In genomic region chr12:78814437-78814836, GRCm38 (mm10) we compare ENCODE assay signal across 10 mouse cellular contexts. TPM values are rescaled to one million over a fixed set of nuclear protein-coding genes. Genes with fewer than 3 reads are reported as not detected.
DNase-seq lines count a peak whose midpoint lies in the region; ATAC-seq and TF ChIP-seq lines count a peak whose summit lies in the region.
"Had no signal": no experiment of that assay in that cellular context is flagged by ENCODE, and none has a peak within 500 bp of the region (broad histone marks: within the 10 kb centered on the region; RNA-seq: fewer than 3 reads in every experiment).

No protein-coding gene starts in this region.

- no peak for TF ChIP-seq EP300 in heart, postnatal 0 days (IDR thresholded peaks at IDR 0.05; ENCODE audit: low read depth)
- TF ChIP-seq EP300 in lung, postnatal 0 days (IDR thresholded peaks at IDR 0.05): no peak

- no peak overlapping the region for H3K4me3 ChIP-seq in heart, postnatal 0 days (ENCODE audit: low read depth, low read length)
- H3K4me3 ChIP-seq in heart, embryonic 10.5 days: no peak overlapping the region
- no peak overlapping the region for H3K4me3 ChIP-seq in lung, postnatal 0 days (ENCODE audit: low read depth, low read length)
- H3K4me3 ChIP-seq in hindbrain, embryonic 10.5 days: no peak overlapping the region

- no peaks in the 10 kb centered on the region for H3K9me3 ChIP-seq in heart, postnatal 0 days (replicated peaks; ENCODE audit: control insufficient read depth, low read length)
- H3K9me3 ChIP-seq in heart, embryonic 10.5 days: no peaks in the 10 kb centered on the region
- H3K9me3 ChIP-seq in lung, postnatal 0 days (ENCODE audit: low read length): no peaks in the 10 kb centered on the region
- no peaks in the 10 kb centered on the region for H3K9me3 ChIP-seq in hindbrain, embryonic 10.5 days

- no peak overlapping the region for H3K9ac ChIP-seq in heart, postnatal 0 days (replicated peaks; ENCODE audit: low read depth, low read length)
- no peak overlapping the region for H3K9ac ChIP-seq in lung, postnatal 0 days (replicated peaks; ENCODE audit: low read depth)

- no peak overlapping the region for H3K4me2 ChIP-seq in heart, postnatal 0 days (ENCODE audit: low read depth, low read length)
- no peak overlapping the region for H3K4me2 ChIP-seq in lung, postnatal 0 days (replicated peaks; ENCODE audit: low read depth, low read length)
- H3K4me2 ChIP-seq: heart, embryonic 11.5 days had no signal

- TF ChIP-seq CTCF in heart, postnatal 0 days (IDR thresholded peaks at IDR 0.05; ENCODE audit: low read depth): peak; percentile 45; the same call in 1 of the 2 replicates
- TF ChIP-seq CTCF in lung, postnatal 0 days (IDR thresholded peaks at IDR 0.05): peak; percentile 53

- DNase-seq in heart, postnatal 0 days (ENCODE audit: low spot score): no peak
- DNase-seq in heart, embryonic 10.5 days (ENCODE audit: low spot score): no peak
- DNase-seq in lung, postnatal 0 days (ENCODE audit: low spot score): peak; percentile 26
- DNase-seq in lung, postnatal 4 days: no peak
- DNase-seq in brain, adult 2 months (ENCODE audit: low read depth, low spot score): peak; percentile 24
- peak; percentile 27 for DNase-seq in retina, postnatal 1 day
- no peak for DNase-seq in hindbrain, embryonic 10.5 days (ENCODE audit: low spot score)
- DNase-seq: right cerebral cortex, postnatal 4 days had no signal

- no peak overlapping the region for H3K27ac ChIP-seq in heart, postnatal 0 days (ENCODE audit: low read depth)
- H3K27ac ChIP-seq in heart, embryonic 10.5 days: no peak overlapping the region
- H3K27ac ChIP-seq in lung, postnatal 0 days (ENCODE audit: low read length): no peak overlapping the region
- H3K27ac ChIP-seq in hindbrain, embryonic 10.5 days: no peak overlapping the region

- H3K36me3 ChIP-seq in heart, postnatal 0 days (replicated peaks; ENCODE audit: control insufficient read depth, insufficient read depth, low read length): peaks cover 12% of the 10 kb centered on the region
- peaks cover 12% of the 10 kb centered on the region; the same call in 1 of the 2 replicates for H3K36me3 ChIP-seq in heart, embryonic 10.5 days
- H3K36me3 ChIP-seq in lung, postnatal 0 days (ENCODE audit: insufficient read depth, low read length): no peaks in the 10 kb centered on the region
- peaks cover 19% of the 10 kb centered on the region for H3K36me3 ChIP-seq in hindbrain, embryonic 10.5 days

- no peaks in the 10 kb centered on the region for H3K4me1 ChIP-seq in heart, postnatal 0 days (ENCODE audit: control insufficient read depth, insufficient read depth)
- H3K4me1 ChIP-seq in heart, embryonic 10.5 days: no peaks in the 10 kb centered on the region
- H3K4me1 ChIP-seq in lung, postnatal 0 days (ENCODE audit: insufficient read depth, low read depth, low read length): no peaks in the 10 kb centered on the region
- H3K4me1 ChIP-seq in hindbrain, embryonic 10.5 days (replicated peaks): no peaks in the 10 kb centered on the region

- no peak for ATAC-seq in heart, postnatal 0 days (ENCODE audit: insufficient read depth, low read depth)
- ATAC-seq in lung, postnatal 0 days: no peak
- ATAC-seq: hindbrain, embryonic 16.5 days had no signal

- H3K27me3 ChIP-seq in heart, postnatal 0 days (ENCODE audit: control insufficient read depth, insufficient read depth, low read length): no peaks in the 10 kb centered on the region
- H3K27me3 ChIP-seq in heart, embryonic 10.5 days (ENCODE audit: insufficient read depth, poor library complexity, severe bottlenecking): no peaks in the 10 kb centered on the region
- no peaks in the 10 kb centered on the region for H3K27me3 ChIP-seq in lung, postnatal 0 days (replicated peaks; ENCODE audit: insufficient read depth, low read length)
- no peaks in the 10 kb centered on the region for H3K27me3 ChIP-seq in hindbrain, embryonic 10.5 days (ENCODE audit: insufficient read depth, poor library complexity, severe bottlenecking)

RNA-seq across cellular contexts. Expression of gene Atp6v1d, which starts 47.0 kb away (rescaled TPM):
- 41.0 and 42.9 TPM in 2 replicates for total RNA-seq in heart, postnatal 0 days (2014; rRNA removed; ENCODE audit: low replicate concordance)
- 109 and 127 TPM in 2 replicates for polyA plus RNA-seq in heart, postnatal 0 days (2015; fragmentation: Nextera tagmentation; extraction: Ambion mirVana)
- 74.7 and 75.6 TPM in 2 replicates for polyA plus RNA-seq in heart, embryonic 10.5 days (2016; fragmentation: Nextera tagmentation; extraction: Ambion mirVana)
- polyA plus RNA-seq in lung, postnatal 0 days (2015; fragmentation: Nextera tagmentation; extraction: Ambion mirVana): 64.0 and 64.4 TPM in 2 replicates
- polyA plus RNA-seq in hindbrain, embryonic 10.5 days (2016; fragmentation: Nextera tagmentation; extraction: Ambion mirVana): 71.2 and 82.0 TPM in 2 replicates

RNA-seq across cellular contexts. Expression of gene Eif2s1, which starts 47.2 kb away (rescaled TPM):
- 37.7 and 53.4 TPM in 2 replicates for total RNA-seq in heart, postnatal 0 days (2014; rRNA removed; ENCODE audit: low replicate concordance)
- polyA plus RNA-seq in heart, postnatal 0 days (2015; fragmentation: Nextera tagmentation; extraction: Ambion mirVana): 101 and 103 TPM in 2 replicates
- 230 and 281 TPM in 2 replicates for polyA plus RNA-seq in heart, embryonic 10.5 days (2016; fragmentation: Nextera tagmentation; extraction: Ambion mirVana)
- polyA plus RNA-seq in lung, postnatal 0 days (2015; fragmentation: Nextera tagmentation; extraction: Ambion mirVana): 77.7 and 85.6 TPM in 2 replicates
- 217 and 297 TPM in 2 replicates for polyA plus RNA-seq in hindbrain, embryonic 10.5 days (2016; fragmentation: Nextera tagmentation; extraction: Ambion mirVana)

Comparison
In these comparisons a context has a peak if more than half of its experiments do, and no peak if none do; other contexts are left out.
1. DNase-seq: peak in lung, postnatal 0 days (single experiment), brain, adult 2 months (single experiment) and retina, postnatal 1 day (single experiment); none in heart, postnatal 0 days (single experiment), heart, embryonic 10.5 days (single experiment), lung, postnatal 4 days (0 of 2) and hindbrain, embryonic 10.5 days (single experiment).